Mouse (Mus musculus) bone marrow, adult 2 months (tissue): ENCODE measurements around the gene Olfr382. TPM values are rescaled to one million over a fixed set of nuclear protein-coding genes. Genes with fewer than 3 reads are reported as not detected.
"Not testable (repeated sequence)": the region's sequence is repeated elsewhere in the genome, so short reads cannot be mapped to it uniquely, and the experiment has no call there.

Experiments
- H3K27ac ChIP-seq: fragments of 200-500 bp; 2 replicates; pipeline ENCODE4 v1.5.1; 2012; ENCODE audit warnings: low read depth, mild to moderate bottlenecking, control low read depth, inconsistent platforms, low read length; ENCODE audit not compliant: control insufficient read depth, poor library complexity, insufficient read depth
- H3K4me1 ChIP-seq: fragments of 200-500 bp; 2 replicates; pipeline ENCODE4 v1.6.1; 2011; ENCODE audit warnings: low read length; ENCODE audit not compliant: control insufficient read depth, insufficient read depth
- H3K4me3 ChIP-seq: fragments of 200-500 bp; replicated peaks from 2 replicates; pipeline ENCODE3; 2011; ENCODE audit warnings: mild to moderate bottlenecking, low read depth, low read length, control low read depth; ENCODE audit not compliant: control insufficient read depth
- CTCF ChIP-seq: fragments of 200-500 bp; IDR thresholded peaks from 2 replicates; pipeline ENCODE4 v1.5.1; 2011; ENCODE audit warnings: low read length, control low read depth; ENCODE audit not compliant: control insufficient read depth, insufficient read depth
- POLR2A ChIP-seq: fragments of 200-500 bp; IDR thresholded peaks from 2 replicates; pipeline ENCODE4 v1.6.1; 2011; ENCODE audit warnings: low read depth, mild to moderate bottlenecking, control low read depth, low read length, borderline replicate concordance; ENCODE audit not compliant: control insufficient read depth
- WGBS: fragments of 180-500 bp; shearing (Covaris S2); methylation state at CpG from one replicate; pipeline ENCODE4 v1.1.7; 2018; 5-methylcytosine and 5-hydroxymethylcytosine counted together
- polyA plus RNA-seq: library from polyadenylated mRNA; stranded (reverse); fragments of >200 nt; gene quantifications from 2 replicates; pipeline ENCODE4 v1.2.4, GENCODE M21; 2011; ENCODE audit warnings: low replicate concordance; ENCODE audit not compliant: missing spikeins, insufficient read depth, insufficient read length

Olfr382 gene
- not detected in 2 replicates for polyA plus RNA-seq

DNA sequence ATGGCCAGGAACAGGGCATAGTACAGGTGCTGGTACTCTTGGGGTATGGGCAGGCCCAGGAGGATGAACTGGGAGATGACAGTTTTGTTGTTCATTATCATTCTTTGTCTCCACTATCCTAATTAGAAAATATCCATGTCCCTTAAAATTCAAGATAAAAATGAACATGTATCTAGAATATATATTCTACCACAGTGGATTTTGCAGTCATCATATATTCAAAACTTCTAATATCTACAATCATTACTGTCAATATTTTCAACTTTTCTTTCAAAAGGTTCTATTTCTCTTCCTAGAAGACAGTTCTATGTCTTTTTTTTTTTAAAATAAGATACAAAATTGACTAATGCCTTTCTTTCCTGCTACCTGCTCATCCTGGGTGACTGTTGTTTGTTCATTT, at the start of gene Olfr382:
Gene Olfr382 (minus strand): TSS at position 101 of the 400 bp plus-strand sequence.
- no peaks in the 10 kb centered on the region for H3K4me1 ChIP-seq
- no peak within 1 kb of the TSS for H3K4me3 ChIP-seq
- H3K27ac ChIP-seq: no peak within 1 kb of the TSS
- TF ChIP-seq CTCF (no peak), POLR2A (no peak)

GRCm38 (mm10) chr11:73528971-73529370, 12.0 kb upstream of the Olfr382 start:
- H3K27ac ChIP-seq, H3K4me1 ChIP-seq, H3K4me3 ChIP-seq: not testable (repeated sequence)
- WGBS: 86% methylated on average over 1 of the region's 1 CpGs

DNA sequence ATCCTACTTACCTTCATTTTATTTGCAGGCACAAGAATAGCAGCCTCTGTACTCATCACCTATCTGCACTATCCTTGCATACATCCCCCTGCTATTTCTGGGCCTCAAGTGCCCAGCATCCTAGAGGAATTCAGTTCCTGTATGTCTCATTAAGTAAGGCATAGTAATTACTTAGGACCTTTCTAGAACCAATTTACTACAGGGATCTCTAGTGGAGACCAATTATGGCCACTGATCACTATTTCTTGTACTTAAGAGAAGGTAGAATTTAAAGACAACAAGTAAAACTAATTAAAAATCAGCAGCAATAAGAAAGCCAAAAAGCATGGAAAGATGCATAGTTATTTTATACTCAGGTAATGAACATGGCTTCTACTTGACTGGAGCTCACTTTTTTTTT, 25.5 kb downstream of the Olfr382 start, which contains the start of gene Olfr381:
Gene Olfr381 (minus strand): TSS at position 101 of the 400 bp plus-strand sequence.
- Histone ChIP-seq H3K4me1 (no peaks in the 10 kb centered on the region), H3K27ac (no peak within 1 kb of the TSS), H3K4me3 (no peak within 1 kb of the TSS)
- TF ChIP-seq POLR2A (no peak), CTCF (no peak)

Other genes starting within 250 kb of the Olfr382 start
- not detected in 2 replicates for gene Trpv3, start 249.8 kb downstream of the Olfr382 start, polyA plus RNA-seq
- gene Aspa, start 187.6 kb downstream of the Olfr382 start, polyA plus RNA-seq: 1.7 and 2.0 TPM in 2 replicates
- gene Gm49340, start 187.5 kb downstream of the Olfr382 start, polyA plus RNA-seq: not detected in 2 replicates
- not detected in 2 replicates for gene Spata22, start 187.5 kb downstream of the Olfr382 start, polyA plus RNA-seq
- not detected in 2 replicates for gene Olfr20, start 166.4 kb downstream of the Olfr382 start, polyA plus RNA-seq
- gene Olfr376, start 146.0 kb downstream of the Olfr382 start, polyA plus RNA-seq: not detected in 2 replicates
- gene Olfr1, start 117.6 kb downstream of the Olfr382 start, polyA plus RNA-seq: not detected in 2 replicates
- gene Olfr378, start 88.7 kb downstream of the Olfr382 start, polyA plus RNA-seq: not detected in 2 replicates
- gene Olfr380, start 59.7 kb downstream of the Olfr382 start, polyA plus RNA-seq: not detected in 2 replicates
- gene Olfr381, start 25.6 kb downstream of the Olfr382 start, polyA plus RNA-seq: 0.36 TPM in 1 of 2 replicates, not detected in the other
- not detected in 2 replicates for gene Olfr385, start 75.8 kb upstream of the Olfr382 start, polyA plus RNA-seq
- not detected in 2 replicates for gene Olfr384, start 81.4 kb upstream of the Olfr382 start, polyA plus RNA-seq
- gene Zfp735, start 171.6 kb upstream of the Olfr382 start, polyA plus RNA-seq: not detected in 2 replicates